ENCODE assay signal across 22 mouse cellular contexts in the genomic region with DNA sequence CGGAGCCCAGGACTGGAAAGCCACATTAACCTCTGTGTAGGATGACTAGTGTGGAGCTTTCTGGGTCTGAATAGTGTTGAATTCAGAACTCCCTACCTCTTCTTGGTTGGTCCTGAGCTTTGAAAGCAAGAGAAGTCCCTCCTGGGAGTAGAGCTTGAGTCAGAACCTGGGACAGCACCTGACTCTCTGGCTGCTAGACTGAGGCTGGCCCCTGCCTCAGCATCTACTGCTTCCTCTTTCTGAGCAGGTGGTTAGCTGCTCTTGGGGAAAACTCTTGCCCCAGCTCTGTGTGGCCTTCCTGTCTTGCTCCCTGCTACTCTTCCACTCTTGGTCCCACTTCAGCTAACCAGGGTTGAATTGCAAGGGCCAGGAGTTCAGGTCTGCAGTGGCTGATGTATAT. TPM values are rescaled to one million over a fixed set of nuclear protein-coding genes. Genes with fewer than 3 reads are reported as not detected.
DNase-seq lines count a peak whose midpoint lies in the region; ATAC-seq and TF ChIP-seq lines count a peak whose summit lies in the region.
"Had no signal": no experiment of that assay in that cellular context is flagged by ENCODE, and none has a peak within 500 bp of the region (broad histone marks: within the 10 kb centered on the region; RNA-seq: fewer than 3 reads in every experiment).

No protein-coding gene starts in this region.

- no peak overlapping the region for H3K27ac ChIP-seq in CH12.LX (ENCODE audit: insufficient read depth, low read depth)
- H3K27ac ChIP-seq: embryonic facial prominence, embryonic 15.5 days had no signal

- peaks cover 7 to 23% of the 10 kb centered on the region in 2 experiments; a peak in 2 of 4 replicates for H3K4me1 ChIP-seq in CH12.LX (ENCODE audit: control insufficient read depth in 1 of 2, insufficient read depth in 2 of 2)
- H3K4me1 ChIP-seq: embryonic facial prominence, embryonic 15.5 days; heart, embryonic 12.5 days had no signal

- in situ Hi-C loops in CH12.LX (cut with MboI; ENCODE audit: low pct_ligation_motif_present, low pct_unique_long_range_greater_than_20kb, low sequenced_read_pairs), result no loop called here

- H3K4me2 ChIP-seq in CH12.LX (ENCODE audit: insufficient read depth, low read depth, poor library complexity, severe bottlenecking), result no peak overlapping the region
- H3K4me2 ChIP-seq: embryonic facial prominence, embryonic 15.5 days; heart, embryonic 12.5 days had no signal

- ATAC-seq in common myeloid progenitor, adult 5-6 weeks (replicated peaks; ENCODE audit: low read depth, poor library complexity, severe bottlenecking), result peak; percentile 73
- peak; percentile 81 for ATAC-seq in megakaryocyte progenitor cell, adult 5-6 weeks (replicated peaks; ENCODE audit: poor library complexity)
- ATAC-seq: forebrain, embryonic 16.5 days; hindbrain, embryonic 16.5 days; inflammation-experienced regulatory T-cells, adult 6 months; intestine, postnatal 0 days; Patski had no signal

- TF ChIP-seq POLR2A in CH12.LX (IDR thresholded peaks at IDR 0.05; ENCODE audit: low read depth, low read length), result peak; percentile 20; the same call in 1 of the 2 replicates

- no peaks in the 10 kb centered on the region for H3K9me3 ChIP-seq in CH12.LX (replicated peaks; ENCODE audit: low read length)
- H3K9me3 ChIP-seq: embryonic facial prominence, embryonic 15.5 days; heart, embryonic 12.5 days had no signal

- H3K27me3 ChIP-seq in CH12.LX (replicated peaks), result no peaks in the 10 kb centered on the region
- H3K27me3 ChIP-seq: embryonic facial prominence, embryonic 15.5 days; heart, embryonic 12.5 days; Patski had no signal

- peak; percentile 61 for TF ChIP-seq EP300 in CH12.LX (IDR thresholded peaks at IDR 0.05; ENCODE audit: low read length)

- H3K4me3 ChIP-seq in CH12.LX (replicated peaks in 1 of 3; ENCODE audit: low read depth in 2 of 3, low read length in 2 of 3, poor library complexity in 1 of 3), result no peak overlapping the region
- H3K4me3 ChIP-seq: embryonic facial prominence, embryonic 15.5 days; erythroblast, embryonic 14.5 days; heart, embryonic 12.5 days had no signal

- dilution Hi-C loops in CH12.LX (cut with MboI; ENCODE audit: extremely low pct_ligation_motif_present, extremely low pct_unique_long_range_greater_than_20kb, low sequenced_read_pairs), result no loop called here

- H3K79me2 ChIP-seq in CH12.LX (replicated peaks; ENCODE audit: control insufficient read depth, extremely low read depth, insufficient read depth, poor library complexity, severe bottlenecking), result no peaks in the 10 kb centered on the region

- H3K36me3 ChIP-seq in CH12.LX (replicated peaks in 1 of 2; ENCODE audit: control insufficient read depth in 1 of 2, insufficient read depth in 1 of 2, low read length in 1 of 2), result peaks cover 46 to 93% of the 10 kb centered on the region in 2 experiments

- DNase-seq in A20 (ENCODE audit: low read depth, low spot score) (peak; percentile 76), CH12.LX (ENCODE audit: extremely low read depth) (peak; percentile 80)
- no peak for DNase-seq in thymus, postnatal 4 days
- DNase-seq in urinary bladder, postnatal 25 days (ENCODE audit: low spot score), result no peak
- no peak for DNase-seq in right cerebral cortex, adult 2 months (ENCODE audit: low spot score in 2 of 2)
- DNase-seq: adrenal gland, adult 2 months; adrenal gland, postnatal 25 days; cerebellum, adult 18-20 months; cerebellum, adult 9-11 months; cerebellum, postnatal 36 days; gastrocnemius, postnatal 14 days; kidney, adult 8-10 months had no signal

- TF ChIP-seq RAD21 in CH12.LX (IDR thresholded peaks at IDR 0.05; ENCODE audit: low read depth, low read length), result no peak; the same call in 1 of the 2 replicates

- no peak overlapping the region for H3K9ac ChIP-seq in CH12.LX (ENCODE audit: insufficient read depth, low read depth)
- H3K9ac ChIP-seq: embryonic facial prominence, embryonic 15.5 days; heart, embryonic 12.5 days had no signal

- TF ChIP-seq CTCF in CH12.LX (conservative IDR thresholded peaks at IDR 0.05 in 1 of 2, IDR thresholded peaks at IDR 0.05 in 1 of 2; ENCODE audit: low read depth in 2 of 2, low read length in 2 of 2), result no peak

TF ChIP-seq in CH12.LX, 34 proteins besides CTCF, POLR2A, EP300 and RAD21:
- TF ChIP-seq SIN3A (IDR thresholded peaks at IDR 0.05; ENCODE audit: low read length) (peak; percentile 91), KAT2A (IDR thresholded peaks at IDR 0.05; ENCODE audit: insufficient replicate concordance, low read length) (no peak), UBTF (IDR thresholded peaks at IDR 0.05; ENCODE audit: low read depth, low read length) (0 out of 2 replicates have a peak, but pooled peaks have one; percentile 71), MYC (IDR thresholded peaks at IDR 0.05; ENCODE audit: low read depth, low read length) (no peak), CHD1 (IDR thresholded peaks at IDR 0.05; ENCODE audit: low read depth, low read length) (no peak), MEF2A (IDR thresholded peaks at IDR 0.05; ENCODE audit: borderline replicate concordance, low read depth, low read length) (no peak), CHD2 (IDR thresholded peaks at IDR 0.05; ENCODE audit: low read length) (no peak), E2F4 (IDR thresholded peaks at IDR 0.05; ENCODE audit: insufficient replicate concordance, low read depth, low read length) (no peak), USF2 (conservative IDR thresholded peaks at IDR 0.05; ENCODE audit: low read depth, low read length) (no peak), BHLHE40 (IDR thresholded peaks at IDR 0.05; ENCODE audit: low read depth, low read length) (peak; percentile 49; the same call in 1 of the 2 replicates), ZC3H11A (IDR thresholded peaks at IDR 0.05; ENCODE audit: low read depth, low read length) (no peak), PAX5 (IDR thresholded peaks at IDR 0.05; ENCODE audit: low read length) (no peak), SMC3 (IDR thresholded peaks at IDR 0.05; ENCODE audit: low read depth, low read length) (no peak; the same call in 1 of the 2 replicates), JUN (IDR thresholded peaks at IDR 0.05; ENCODE audit: insufficient read depth, low read depth, low read length) (no peak), NRF1 (IDR thresholded peaks at IDR 0.05; ENCODE audit: low read depth, low read length) (no peak), MAFK (IDR thresholded peaks at IDR 0.05; ENCODE audit: insufficient replicate concordance, low read length) (no peak), MAX (IDR thresholded peaks at IDR 0.05; ENCODE audit: low read length) (0 out of 2 replicates have a peak, but pooled peaks have one; percentile 30), RCOR1 (conservative IDR thresholded peaks at IDR 0.05; ENCODE audit: low read depth, low read length) (0 out of 2 replicates have a peak, but pooled peaks have one; percentile 28), ZMIZ1 (IDR thresholded peaks at IDR 0.05; ENCODE audit: low read depth, low read length) (no peak), ETS1 (conservative IDR thresholded peaks at IDR 0.05; ENCODE audit: low read depth, low read length) (peak; percentile 26; the same call in 1 of the 2 replicates), ZNF384 (IDR thresholded peaks at IDR 0.05; ENCODE audit: low read depth, low read length) (no peak), IRF4 (IDR thresholded peaks at IDR 0.05; ENCODE audit: low read depth, low read length) (peak; percentile 36; the same call in 1 of the 2 replicates), JUND (conservative IDR thresholded peaks at IDR 0.05; ENCODE audit: low read depth, low read length) (no peak), ZKSCAN1 (IDR thresholded peaks at IDR 0.05; ENCODE audit: borderline replicate concordance, low read depth, low read length) (no peak), HCFC1 (IDR thresholded peaks at IDR 0.05; ENCODE audit: low read depth, low read length) (no peak), TCF12 (IDR thresholded peaks at IDR 0.05; ENCODE audit: low read depth, low read length) (peak; percentile 21; the same call in 1 of the 2 replicates), POLR2AphosphoS2 (IDR thresholded peaks at IDR 0.05; ENCODE audit: low read depth, low read length) (no peak), MXI1 (IDR thresholded peaks at IDR 0.05; ENCODE audit: low read depth, low read length) (peak; percentile 73; the same call in 1 of the 2 replicates), TBP (conservative IDR thresholded peaks at IDR 0.05; ENCODE audit: low read depth, low read length) (0 out of 2 replicates have a peak, but pooled peaks have one; percentile 23), USF1 (IDR thresholded peaks at IDR 0.05; ENCODE audit: low read depth, low read length) (no peak), GABPA (IDR thresholded peaks at IDR 0.05; ENCODE audit: insufficient replicate concordance, low read depth, low read length) (no peak), MAZ (IDR thresholded peaks at IDR 0.05; ENCODE audit: low read depth, low read length) (no peak), NELFE (IDR thresholded peaks at IDR 0.05; ENCODE audit: low read depth, low read length) (no peak), ELF1 (IDR thresholded peaks at IDR 0.05; ENCODE audit: low read depth, low read length) (no peak)
TF ChIP-seq in CH12.LX: peak in this region for 10.

RNA-seq across cellular contexts. Expression of a gene that starts 12.6 kb away (rescaled TPM):
- total RNA-seq in CH12.LX (2012; rRNA removed), result 0.47 and 0.67 TPM in 2 replicates
- total RNA-seq in CH12.LX (2014; rRNA removed), result 0.26 TPM in 1 of 2 replicates, not detected in the other
- 0.51 and 0.60 TPM in 2 replicates for polyA plus RNA-seq in CH12.LX (2012; ENCODE audit: insufficient read length, low read depth)
- total RNA-seq in common myeloid progenitor, adult 5-6 weeks (2017), result 2.4 and 3.3 TPM in 2 replicates
- 1.2 and 2.1 TPM in 2 replicates for total RNA-seq in megakaryocyte progenitor cell, adult 5-6 weeks (2015)
- total RNA-seq in megakaryocyte progenitor cell, adult 5-6 weeks (2017), result 1.1 and 1.2 TPM in 2 replicates

RNA-seq across cellular contexts. Expression of a gene that starts 22.4 kb away (rescaled TPM):
- total RNA-seq in CH12.LX (2012; rRNA removed) (180 and 214 TPM in 2 replicates), CH12.LX (2014; rRNA removed) (140 and 151 TPM in 2 replicates)
- 426 and 516 TPM in 2 replicates for polyA plus RNA-seq in CH12.LX (2012; ENCODE audit: insufficient read length, low read depth)
- 193 and 260 TPM in 2 replicates for total RNA-seq in common myeloid progenitor, adult 5-6 weeks (2017)
- total RNA-seq in megakaryocyte progenitor cell, adult 5-6 weeks (2015), result 164 and 172 TPM in 2 replicates
- total RNA-seq in megakaryocyte progenitor cell, adult 5-6 weeks (2017), result 207 and 270 TPM in 2 replicates

Comparison
In these comparisons a context has a peak if more than half of its experiments do, and no peak if none do; other contexts are left out.
1. DNase-seq: peak in A20 (single experiment) and CH12.LX (single experiment); none in thymus, postnatal 4 days (single experiment), urinary bladder, postnatal 25 days (single experiment) and right cerebral cortex, adult 2 months (0 of 2).